Mouse (Mus musculus) stomach, embryonic 14.5 days (tissue): ENCODE data around the gene Rorc. TPM values are rescaled to one million over a fixed set of nuclear protein-coding genes. Genes with fewer than 3 reads are reported as not detected.

Source experiments
- ATAC-seq: fragments of 200-750 bp; cut with Nextera tagmentation; 2 replicates; pipeline ENCODE4 v1.8.0; 2017; ENCODE audit warnings: low read depth, moderate TSS enrichment; ENCODE audit not compliant: insufficient number of reproducible peaks, insufficient read depth, low FRiP score
- H3K27ac ChIP-seq: fragments of 300-500 bp; sonication (generic); 2 replicates; pipeline ENCODE4 v1.5.1; 2014; ENCODE audit warnings: mild to moderate bottlenecking, low read length, moderate library complexity, mixed read lengths
- H3K27me3 ChIP-seq: fragments of 300-500 bp; sonication (generic); 2 replicates; pipeline ENCODE4 v1.6.1; 2014; ENCODE audit warnings: low read length, control low read depth, mixed read lengths; ENCODE audit not compliant: control insufficient read depth, insufficient read depth
- H3K36me3 ChIP-seq: fragments of 300-500 bp; sonication (generic); 2 replicates; pipeline ENCODE4 v1.6.1; 2014; ENCODE audit warnings: mild to moderate bottlenecking, control low read depth, low read length, moderate library complexity, mixed read lengths; ENCODE audit not compliant: control insufficient read depth, insufficient read depth
- H3K4me1 ChIP-seq: fragments of 300-500 bp; sonication (generic); 2 replicates; pipeline ENCODE4 v1.6.1; 2014; ENCODE audit warnings: low read length, control low read depth, mixed read lengths; ENCODE audit not compliant: control insufficient read depth, insufficient read depth
- H3K4me2 ChIP-seq: fragments of 300-500 bp; sonication (generic); replicated peaks from 2 replicates; pipeline ENCODE4 v1.6.1; 2014; ENCODE audit warnings: low read depth, low read length, control low read depth
- H3K4me3 ChIP-seq: fragments of 300-500 bp; sonication (generic); 2 replicates; pipeline ENCODE4 v1.5.1; 2014; ENCODE audit warnings: low read depth, low read length, control low read depth
- H3K9ac ChIP-seq: fragments of 300-500 bp; sonication (generic); replicated peaks from 2 replicates; pipeline ENCODE4 v1.6.1; 2014; ENCODE audit warnings: low read depth, mild to moderate bottlenecking, control low read depth, low read length, moderate library complexity, mixed read lengths
- H3K9me3 ChIP-seq: fragments of 300-500 bp; sonication (generic); 2 replicates; pipeline ENCODE4 v1.6.1; 2016; ENCODE audit warnings: low read depth, low read length, control low read depth; ENCODE audit not compliant: control insufficient read depth
- WGBS: fragments of 180-500 bp; shearing (Covaris S2); extraction: QIAGEN DNeasy Blood & Tissue Kit; methylation state at CpG from one replicate; pipeline ENCODE4 v1.1.7; 2014; 5-methylcytosine and 5-hydroxymethylcytosine counted together
- polyA plus RNA-seq: library from polyadenylated mRNA; unstranded; fragments of >200 nt; fragmentation: Nextera tagmentation; extraction: Ambion mirVana; gene quantifications from 2 replicates; pipeline ENCODE4 v1.2.1, GENCODE M21; 2014

Gene Rorc
- polyA plus RNA-seq, 1 experiment from 2014 or later = 5.3 TPM

- Histone ChIP-seq H3K27me3 (no peaks in the 10 kb centered on the region), H3K9me3 (no peaks in the 10 kb centered on the region), H3K4me3 (no peak overlapping the region), H3K4me2 (peak overlapping the region; percentile 21; the same call in 1 of the 2 replicates), H3K27ac (no peak overlapping the region), H3K36me3 (no peaks in the 10 kb centered on the region), H3K9ac (no peak overlapping the region), H3K4me1 (peaks cover 7% of the 10 kb centered on the region; the same call in 1 of the 2 replicates)
- ATAC-seq = peak; percentile 38
- under 1% methylated on average over 11 of the region's 11 CpGs for WGBS
These were observed 957 bp upstream of the Rorc start for GRCm38 (mm10) chr3:94371637-94372036.

DNA sequence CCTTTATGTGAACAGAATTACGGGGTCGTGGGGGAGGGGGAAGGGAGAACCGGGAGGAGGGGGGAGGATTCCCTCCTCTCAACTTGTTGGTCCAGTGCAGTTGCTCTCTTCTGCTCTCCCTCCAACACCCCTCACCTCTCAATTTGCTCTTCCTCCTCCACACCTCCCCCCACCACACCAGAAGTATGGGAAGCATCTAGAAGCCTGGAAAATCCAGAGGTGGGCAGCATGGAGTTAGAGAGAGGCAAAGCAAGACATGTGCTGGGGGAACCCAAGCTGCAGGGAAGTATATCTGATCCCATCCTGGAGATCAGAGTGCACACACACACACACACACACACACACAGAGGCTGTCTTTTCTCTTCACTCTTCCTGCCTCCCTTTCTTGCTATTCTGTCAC is 556 bp upstream of the Rorc start:
- peak; percentile 5 for ATAC-seq
- H3K9ac ChIP-seq = no peak overlapping the region
- H3K36me3 ChIP-seq = no peaks in the 10 kb centered on the region
- no peaks in the 10 kb centered on the region for H3K27me3 ChIP-seq
- peak overlapping the region; percentile 21; the same call in 1 of the 2 replicates for H3K4me2 ChIP-seq
- 0% methylated on average over 1 of the region's 3 CpGs for WGBS
- no peak overlapping the region for H3K27ac ChIP-seq
- no peaks in the 10 kb centered on the region for H3K9me3 ChIP-seq
- H3K4me1 ChIP-seq = peaks cover 7% of the 10 kb centered on the region; the same call in 1 of the 2 replicates
- H3K4me3 ChIP-seq = no peak overlapping the region

GRCm38 (mm10) chr3:94373090-94373489 is 496 bp downstream of the Rorc start:
- Histone ChIP-seq H3K36me3 (no peaks in the 10 kb centered on the region), H3K9ac (no peak overlapping the region), H3K27ac (peak overlapping the region; percentile 22; the same call in 1 of the 2 replicates), H3K4me1 (peaks cover 7% of the 10 kb centered on the region; the same call in 1 of the 2 replicates), H3K4me3 (peak overlapping the region; percentile 14; the same call in 1 of the 2 replicates), H3K4me2 (peak overlapping the region; percentile 35), H3K9me3 (no peaks in the 10 kb centered on the region), H3K27me3 (no peaks in the 10 kb centered on the region)
- ATAC-seq = peak; percentile 39; the same call in 1 of the 2 replicates
- 6% methylated on average over 10 of the region's 10 CpGs for WGBS

GRCm38 (mm10) chr3:94373597-94374011 is 1.0 kb downstream of the Rorc start:
- Histone ChIP-seq H3K9ac (no peak overlapping the region), H3K27ac (no peak overlapping the region), H3K4me2 (peak overlapping the region; percentile 35), H3K4me1 (peaks cover 7% of the 10 kb centered on the region; the same call in 1 of the 2 replicates), H3K27me3 (no peaks in the 10 kb centered on the region), H3K4me3 (peak overlapping the region; percentile 14; the same call in 1 of the 2 replicates), H3K9me3 (no peaks in the 10 kb centered on the region), H3K36me3 (no peaks in the 10 kb centered on the region)
- peak; percentile 55 for ATAC-seq
- WGBS = 1% methylated on average over 5 of the region's 5 CpGs

- H3K9me3 ChIP-seq = no peaks in the 10 kb centered on the region
- no peaks in the 10 kb centered on the region for H3K36me3 ChIP-seq
- ATAC-seq = no peak
These were observed 2.0 kb downstream of the Rorc start for GRCm38 (mm10) chr3:94374636-94375035.

DNA sequence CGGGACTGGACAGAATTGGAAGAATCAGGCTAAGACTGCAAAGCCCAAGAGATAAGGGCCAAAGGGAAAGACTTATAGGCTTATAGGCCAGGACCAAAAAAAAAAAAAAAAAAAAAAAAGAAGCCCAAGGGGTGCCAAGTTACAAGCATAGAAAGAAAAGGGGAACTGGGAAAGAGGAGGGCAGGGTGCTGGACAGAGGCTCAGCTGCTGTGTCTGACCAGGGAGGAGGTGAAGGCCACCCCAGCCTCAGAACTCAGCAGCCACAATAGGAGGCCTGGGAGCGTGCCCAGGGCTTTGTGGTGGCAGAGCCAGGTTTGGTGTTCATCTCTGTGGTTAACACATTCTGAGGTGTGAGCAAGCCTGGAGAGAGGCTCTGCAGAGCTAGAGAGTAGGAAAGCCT is 2.6 kb downstream of the Rorc start:
- Histone ChIP-seq H3K36me3 (no peaks in the 10 kb centered on the region), H3K27ac (no peak overlapping the region), H3K4me3 (no peak overlapping the region), H3K9me3 (no peaks in the 10 kb centered on the region), H3K4me1 (peaks cover 7% of the 10 kb centered on the region; the same call in 1 of the 2 replicates), H3K4me2 (no peak overlapping the region), H3K9ac (no peak overlapping the region), H3K27me3 (no peaks in the 10 kb centered on the region)
- WGBS = 87% methylated on average over 2 of the region's 2 CpGs
- no peak for ATAC-seq

More at GRCm38 (mm10) chr3:94374636-94375035, 2.0 kb downstream of the Rorc start:
- Histone ChIP-seq H3K27ac (no peak overlapping the region), H3K9ac (no peak overlapping the region), H3K27me3 (no peaks in the 10 kb centered on the region), H3K4me2 (no peak overlapping the region), H3K4me1 (peaks cover 7% of the 10 kb centered on the region; the same call in 1 of the 2 replicates), H3K4me3 (no peak overlapping the region)

DNA sequence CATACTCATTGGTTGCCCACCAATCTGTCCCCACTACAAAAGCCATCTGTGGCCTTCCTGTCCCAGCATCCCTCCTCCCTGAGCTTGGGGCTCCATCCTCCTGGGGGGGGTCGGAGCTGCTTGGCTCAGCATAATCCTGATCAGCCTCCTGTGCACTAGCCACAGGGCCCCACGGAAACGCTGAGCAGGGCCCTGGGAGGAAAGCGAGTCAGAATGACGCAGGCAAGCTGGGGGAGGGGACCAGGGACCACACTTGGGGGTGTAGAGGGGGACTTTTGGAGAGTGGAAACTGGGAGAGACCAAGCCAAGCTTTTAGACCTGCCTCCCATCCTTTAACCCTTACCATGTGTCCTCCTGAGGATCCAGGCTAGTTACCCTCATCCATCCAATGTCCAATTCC is 3.3 kb downstream of the Rorc start:
- WGBS = 52% methylated on average over 5 of the region's 5 CpGs
- H3K4me1 ChIP-seq = peaks cover 7% of the 10 kb centered on the region; the same call in 1 of the 2 replicates
- H3K9ac ChIP-seq = no peak overlapping the region
- H3K4me2 ChIP-seq = no peak overlapping the region
- ATAC-seq = no peak
- no peaks in the 10 kb centered on the region for H3K9me3 ChIP-seq
- H3K36me3 ChIP-seq = no peaks in the 10 kb centered on the region
- H3K27ac ChIP-seq = no peak overlapping the region
- no peaks in the 10 kb centered on the region for H3K27me3 ChIP-seq
- H3K4me3 ChIP-seq = no peak overlapping the region

DNA sequence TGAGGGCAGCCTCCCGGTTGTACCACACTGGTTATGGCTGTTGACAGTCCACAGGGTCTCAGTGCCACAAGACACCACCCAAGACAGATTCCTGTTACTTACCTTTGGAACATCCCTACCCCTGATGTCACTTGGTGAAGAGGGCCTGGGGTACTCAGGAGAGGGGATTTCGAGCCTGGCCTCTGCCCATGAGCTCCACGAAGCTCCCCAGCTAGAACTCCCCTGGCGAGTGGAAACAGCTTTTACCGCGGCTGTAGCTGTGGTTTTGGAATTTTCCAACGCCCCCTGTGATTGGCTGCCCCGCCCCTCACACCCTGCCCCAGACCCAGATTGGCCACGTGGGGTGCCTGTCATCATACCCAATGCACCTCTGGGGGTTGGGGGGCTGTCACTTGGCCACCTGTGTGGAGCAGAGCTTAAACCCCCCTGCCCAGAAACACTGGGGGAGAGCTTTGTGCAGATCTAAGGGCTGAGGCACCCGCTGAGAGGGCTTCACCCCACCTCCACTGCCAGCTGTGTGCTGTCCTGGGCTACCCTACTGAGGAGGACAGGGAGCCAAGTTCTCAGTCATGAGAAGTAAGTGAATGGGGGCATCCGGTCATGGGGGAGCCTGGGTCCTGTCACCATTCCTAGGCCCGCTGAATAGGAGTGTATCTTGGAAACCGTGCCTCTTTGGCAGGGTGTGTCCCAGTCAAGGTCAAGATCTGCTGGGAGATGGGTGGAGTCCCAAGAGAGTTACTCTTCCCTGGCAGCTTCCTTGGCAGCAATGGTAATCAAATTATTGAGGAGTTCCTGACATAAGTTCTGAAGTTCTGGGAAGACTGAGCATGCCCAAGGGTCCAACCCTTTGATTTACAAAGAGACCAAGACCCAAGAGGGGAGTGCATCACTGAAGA is 4.7 kb downstream of the Rorc start:
- Histone ChIP-seq H3K4me3 (no peak overlapping the region), H3K9ac (no peak overlapping the region), H3K4me1 (peaks cover 4% of the 10 kb centered on the region; the same call in 1 of the 2 replicates), H3K9me3 (no peaks in the 10 kb centered on the region), H3K27me3 (no peaks in the 10 kb centered on the region), H3K36me3 (no peaks in the 10 kb centered on the region), H3K27ac (no peak overlapping the region; the same call in 1 of the 2 replicates), H3K4me2 (no peak overlapping the region)
- ATAC-seq = no peak
- WGBS = 11% methylated on average over 13 of the region's 13 CpGs
